Mouse (Mus musculus) heart, embryonic 13.5 days (tissue): ENCODE measurements around the gene Rpl5. TPM values are rescaled to one million over a fixed set of nuclear protein-coding genes. Genes with fewer than 3 reads are reported as not detected.

Experiments used
- ATAC-seq: fragments of 200-750 bp; cut with Nextera tagmentation; 2 replicates; pipeline ENCODE4 v1.8.0; 2017; ENCODE audit warnings: moderate TSS enrichment; ENCODE audit not compliant: insufficient number of reproducible peaks, low FRiP score, low TSS enrichment; ENCODE audit errors: extremely low read depth
- H3K27ac ChIP-seq: fragments of 300-500 bp; sonication (generic); replicated peaks from 2 replicates; pipeline ENCODE4 v1.5.1; 2015; ENCODE audit warnings: moderate library complexity, mild to moderate bottlenecking, inconsistent platforms
- H3K27me3 ChIP-seq: fragments of 300-500 bp; sonication (generic); replicated peaks from 2 replicates; pipeline ENCODE4 v1.6.1; 2015; ENCODE audit warnings: mild to moderate bottlenecking, inconsistent platforms
- H3K36me3 ChIP-seq: fragments of 300-500 bp; sonication (generic); 2 replicates; pipeline ENCODE4 v1.6.1; 2015; ENCODE audit warnings: mild to moderate bottlenecking, inconsistent platforms
- H3K4me1 ChIP-seq: fragments of 300-500 bp; sonication (generic); 2 replicates; pipeline ENCODE4 v1.6.1; 2015; ENCODE audit warnings: inconsistent platforms
- H3K4me2 ChIP-seq: fragments of 300-500 bp; sonication (generic); 2 replicates; pipeline ENCODE4 v1.6.1; 2015; ENCODE audit warnings: inconsistent platforms, mild to moderate bottlenecking, moderate library complexity
- H3K4me3 ChIP-seq: fragments of 300-500 bp; sonication (generic); 2 replicates; pipeline ENCODE4 v1.5.1; 2015; ENCODE audit warnings: moderate library complexity, mild to moderate bottlenecking, inconsistent platforms
- H3K9ac ChIP-seq: fragments of 300-500 bp; sonication (generic); 2 replicates; pipeline ENCODE4 v1.6.1; 2015; ENCODE audit warnings: inconsistent platforms, mild to moderate bottlenecking, moderate library complexity
- H3K9me3 ChIP-seq: fragments of 300-500 bp; sonication (generic); 2 replicates; pipeline ENCODE4 v1.6.1; 2016; ENCODE audit warnings: inconsistent platforms
- WGBS: fragments of 180-500 bp; shearing (Covaris S2); methylation state at CpG from one replicate; pipeline ENCODE4 v1.1.7; 2015; ENCODE audit warnings: mixed read lengths; 5-methylcytosine and 5-hydroxymethylcytosine counted together
- polyA plus RNA-seq: library from polyadenylated mRNA; unstranded; fragments of >200 nt; fragmentation: Nextera tagmentation; extraction: Ambion mirVana; gene quantifications from 2 replicates; pipeline ENCODE4 v1.2.1, GENCODE M21; 2015

Gene Rpl5
- polyA plus RNA-seq, 1 experiment from 2014 or later: 50.8 TPM

DNA sequence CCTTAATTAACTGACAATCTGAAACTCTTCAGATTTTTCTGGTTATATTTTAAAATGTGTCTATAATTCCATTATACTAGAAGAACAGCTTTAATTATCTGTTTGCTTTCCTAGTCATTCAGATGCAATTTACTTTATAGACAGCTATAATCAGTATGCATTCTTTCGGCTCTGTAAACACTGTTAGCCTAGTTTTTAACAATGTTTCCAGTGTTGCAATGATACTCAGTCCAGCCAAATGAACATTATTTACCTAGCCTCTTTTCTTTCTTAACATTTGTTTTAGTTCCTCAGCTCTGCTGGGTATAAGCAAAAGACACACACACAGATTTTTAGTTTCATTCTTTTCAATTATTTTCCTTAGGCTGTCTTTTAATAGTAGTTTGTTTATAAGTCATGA, 48.6 kb downstream of the Rpl5 start:
- H3K36me3 ChIP-seq: no peaks in the 10 kb centered on the region
- H3K9me3 ChIP-seq: no peaks in the 10 kb centered on the region
- H3K4me3 ChIP-seq: no peak overlapping the region
- 86% methylated on average over 1 of the region's 1 CpGs for WGBS
- ATAC-seq: no peak
- no peak overlapping the region for H3K27ac ChIP-seq
- no peak overlapping the region for H3K9ac ChIP-seq
- peaks cover 18% of the 10 kb centered on the region for H3K4me1 ChIP-seq
- H3K27me3 ChIP-seq: no peaks in the 10 kb centered on the region
- H3K4me2 ChIP-seq: no peak overlapping the region

DNA sequence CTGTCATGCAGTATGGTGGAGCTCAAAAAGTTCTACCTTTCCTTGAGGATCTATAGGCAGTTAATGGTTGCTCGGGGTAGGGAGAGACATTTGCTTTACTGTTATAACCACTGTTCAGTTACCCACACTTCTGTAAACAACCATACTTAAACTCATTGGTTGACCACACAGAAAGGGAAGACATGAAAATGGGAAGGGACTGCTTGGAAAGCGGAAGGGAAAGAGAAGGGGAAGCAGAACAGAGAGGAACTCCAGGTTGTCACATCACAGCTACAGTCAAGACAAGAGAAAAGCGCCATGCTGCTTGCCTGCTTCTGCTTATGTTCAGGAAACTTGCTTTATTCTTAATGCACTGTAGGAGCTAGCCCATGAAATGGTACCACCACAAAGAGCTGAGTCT, 49.3 kb downstream of the Rpl5 start:
- no peak for ATAC-seq
- H3K4me1 ChIP-seq: peaks cover 18% of the 10 kb centered on the region
- no peaks in the 10 kb centered on the region for H3K9me3 ChIP-seq
- 72% methylated on average over 3 of the region's 3 CpGs for WGBS
- no peak overlapping the region for H3K4me2 ChIP-seq
- no peak overlapping the region for H3K4me3 ChIP-seq
- H3K9ac ChIP-seq: no peak overlapping the region
- H3K27ac ChIP-seq: no peak overlapping the region
- H3K27me3 ChIP-seq: no peaks in the 10 kb centered on the region
- H3K36me3 ChIP-seq: no peaks in the 10 kb centered on the region

DNA sequence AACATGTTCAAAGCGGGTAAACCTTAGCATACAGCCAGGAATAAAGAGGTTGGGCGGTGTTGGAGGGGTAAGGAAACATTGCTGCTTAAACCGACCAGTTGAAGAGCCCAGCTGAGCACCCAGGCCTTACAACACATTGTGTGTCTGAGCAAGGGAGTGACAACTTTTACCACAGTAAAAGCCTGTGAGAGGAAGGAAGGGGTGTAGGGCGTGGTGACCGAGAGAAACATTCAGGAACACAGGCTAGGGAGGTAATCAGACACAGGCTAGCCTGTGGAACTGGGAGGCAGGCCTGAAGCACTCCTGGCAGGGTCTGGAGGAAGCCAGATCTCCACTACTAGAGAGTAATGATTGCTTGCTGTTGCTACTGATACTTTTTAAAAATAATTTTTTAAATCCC, 50.3 kb downstream of the Rpl5 start:
- Histone ChIP-seq H3K27ac (no peak overlapping the region), H3K36me3 (no peaks in the 10 kb centered on the region)

More for the DNA sequence above, 50.3 kb downstream of the Rpl5 start:
- no peak overlapping the region for H3K9ac ChIP-seq
- no peak overlapping the region for H3K4me3 ChIP-seq
- 67% methylated on average over 5 of the region's 5 CpGs for WGBS
- H3K4me1 ChIP-seq: peaks cover 18% of the 10 kb centered on the region
- ATAC-seq: no peak
- no peak overlapping the region for H3K4me2 ChIP-seq
- no peaks in the 10 kb centered on the region for H3K27me3 ChIP-seq
- no peaks in the 10 kb centered on the region for H3K9me3 ChIP-seq

Other genes with a start within 250 kb of the Rpl5 start
- gene Gfi1, start 174.5 kb upstream of the Rpl5 start, polyA plus RNA-seq: not detected in 2 replicates
- 0.13 and 0.20 TPM in 2 replicates for gene Ube2d2b, start 70.4 kb upstream of the Rpl5 start, polyA plus RNA-seq
- 45.7 and 49.0 TPM in 2 replicates for gene Evi5, start 25.4 kb upstream of the Rpl5 start, polyA plus RNA-seq
- 17.9 and 20.3 TPM in 2 replicates for gene Fam69a, start 86.6 kb downstream of the Rpl5 start, polyA plus RNA-seq
- 71.7 and 76.4 TPM in 2 replicates for gene Mtf2, start 165.2 kb downstream of the Rpl5 start, polyA plus RNA-seq
- gene Tmed5, start 232.1 kb downstream of the Rpl5 start, polyA plus RNA-seq: 32.7 and 33.3 TPM in 2 replicates
- gene Ccdc18, start 232.4 kb downstream of the Rpl5 start, polyA plus RNA-seq: 3.9 and 4.3 TPM in 2 replicates